9 mouse cellular contexts compared by ENCODE assay signal in genomic region chr13:116308933-116309583, GRCm38 (mm10). TPM values are rescaled to one million over a fixed set of nuclear protein-coding genes. Genes with fewer than 3 reads are reported as not detected.
DNase-seq lines count a peak whose midpoint lies in the region; ATAC-seq lines count a peak whose summit lies in the region.
"Had no signal": no experiment of that assay in that cellular context is flagged by ENCODE, and none has a peak within 500 bp of the region (broad histone marks: within the 10 kb centered on the region; RNA-seq: fewer than 3 reads in every experiment).

No protein-coding gene starts in this region.

- H3K9me3 ChIP-seq in kidney, embryonic 15.5 days (replicated peaks): no peaks in the 10 kb centered on the region
- H3K9me3 ChIP-seq in embryonic facial prominence, embryonic 15.5 days (replicated peaks): no peaks in the 10 kb centered on the region
- H3K9me3 ChIP-seq in limb, embryonic 11.5 days (ENCODE audit: control insufficient read depth, low read length): no peaks in the 10 kb centered on the region
- H3K9me3 ChIP-seq in neural tube, embryonic 14.5 days (ENCODE audit: control insufficient read depth, low read length): no peaks in the 10 kb centered on the region; the same call in 1 of the 2 replicates

- H3K9ac ChIP-seq in kidney, embryonic 15.5 days: no peak overlapping the region
- no peak overlapping the region for H3K9ac ChIP-seq in embryonic facial prominence, embryonic 15.5 days
- peak overlapping the region; percentile 12; the same call in 1 of the 2 replicates for H3K9ac ChIP-seq in limb, embryonic 11.5 days (ENCODE audit: low read length)
- peak overlapping the region; percentile 32; the same call in 1 of the 2 replicates for H3K9ac ChIP-seq in neural tube, embryonic 14.5 days (replicated peaks; ENCODE audit: low read depth, low read length)

- peak overlapping the region; percentile 94 for H3K4me2 ChIP-seq in kidney, embryonic 15.5 days
- peak overlapping the region; percentile 87 for H3K4me2 ChIP-seq in embryonic facial prominence, embryonic 15.5 days (replicated peaks)
- peak overlapping the region; percentile 95 for H3K4me2 ChIP-seq in limb, embryonic 11.5 days (ENCODE audit: low read depth, severe bottlenecking)
- H3K4me2 ChIP-seq in neural tube, embryonic 14.5 days (ENCODE audit: low read depth, low read length): peak overlapping the region; percentile 73

- no peaks in the 10 kb centered on the region for H3K36me3 ChIP-seq in kidney, embryonic 15.5 days
- H3K36me3 ChIP-seq in embryonic facial prominence, embryonic 15.5 days: no peaks in the 10 kb centered on the region
- no peaks in the 10 kb centered on the region for H3K36me3 ChIP-seq in limb, embryonic 11.5 days (ENCODE audit: control insufficient read depth, insufficient read depth, low read length)
- no peaks in the 10 kb centered on the region for H3K36me3 ChIP-seq in neural tube, embryonic 14.5 days (ENCODE audit: control insufficient read depth, insufficient read depth, low read length)

- no peak for DNase-seq in kidney, adult 11 months
- DNase-seq in limb, embryonic 11.5 days (ENCODE audit: low spot score): peak; percentile 56
- DNase-seq in ovary, postnatal 10 days (ENCODE audit: low spot score): no peak
- no peak for DNase-seq in left cerebral cortex, adult 8-10 months (ENCODE audit: low spot score in 2 of 2)

- peaks cover 21% of the 10 kb centered on the region for H3K4me1 ChIP-seq in kidney, embryonic 15.5 days
- H3K4me1 ChIP-seq in embryonic facial prominence, embryonic 15.5 days: peaks cover 18% of the 10 kb centered on the region
- H3K4me1 ChIP-seq in limb, embryonic 11.5 days (ENCODE audit: control insufficient read depth, insufficient read depth, low read length): peaks cover 7% of the 10 kb centered on the region
- peaks cover 4% of the 10 kb centered on the region for H3K4me1 ChIP-seq in neural tube, embryonic 14.5 days (ENCODE audit: control insufficient read depth, insufficient read depth, low read length)

- WGBS in kidney, embryonic 15.5 days: under 1% methylated on average over 18 of the region's 18 CpGs
- WGBS in embryonic facial prominence, embryonic 15.5 days: under 1% methylated on average over 18 of the region's 18 CpGs
- under 1% methylated on average over 18 of the region's 18 CpGs for WGBS in limb, embryonic 11.5 days
- WGBS in neural tube, embryonic 14.5 days: 2% methylated on average over 18 of the region's 18 CpGs

- no peak overlapping the region for H3K27ac ChIP-seq in kidney, embryonic 15.5 days
- H3K27ac ChIP-seq in embryonic facial prominence, embryonic 15.5 days (replicated peaks): peak overlapping the region; percentile 45; the same call in 1 of the 2 replicates
- H3K27ac ChIP-seq in limb, embryonic 11.5 days (replicated peaks; ENCODE audit: low read depth, low read length): no peak overlapping the region; the same call in 1 of the 2 replicates
- peak overlapping the region; percentile 55; the same call in 1 of the 2 replicates for H3K27ac ChIP-seq in neural tube, embryonic 14.5 days (ENCODE audit: low read depth, low read length)

- peak; percentile 22; the same call in 1 of the 2 replicates for ATAC-seq in kidney, embryonic 15.5 days (replicated peaks; ENCODE audit: low FRiP score)
- no peak for ATAC-seq in embryonic facial prominence, embryonic 15.5 days (ENCODE audit: insufficient number of reproducible peaks, low FRiP score, low TSS enrichment, low read depth)
- ATAC-seq in limb, embryonic 11.5 days (ENCODE audit: insufficient number of reproducible peaks, low FRiP score, low TSS enrichment, low read depth): peak; percentile 15
- peak; percentile 41 for ATAC-seq in neural tube, embryonic 14.5 days (ENCODE audit: low read depth)
- no peak for ATAC-seq in frontal cortex, adult (ENCODE audit: low TSS enrichment)

- H3K27me3 ChIP-seq in kidney, embryonic 15.5 days: peaks cover 94% of the 10 kb centered on the region
- peaks cover 80% of the 10 kb centered on the region for H3K27me3 ChIP-seq in embryonic facial prominence, embryonic 15.5 days
- peaks cover 54% of the 10 kb centered on the region for H3K27me3 ChIP-seq in limb, embryonic 11.5 days (ENCODE audit: control insufficient read depth, insufficient read depth, low read length)
- peaks cover 59% of the 10 kb centered on the region for H3K27me3 ChIP-seq in neural tube, embryonic 14.5 days (ENCODE audit: control insufficient read depth, insufficient read depth, low read length)

- peak overlapping the region; percentile 48 for H3K4me3 ChIP-seq in kidney, embryonic 15.5 days (replicated peaks)
- peak overlapping the region; percentile 49 for H3K4me3 ChIP-seq in embryonic facial prominence, embryonic 15.5 days (replicated peaks)
- H3K4me3 ChIP-seq in limb, embryonic 11.5 days (ENCODE audit: low read depth, low read length): peak overlapping the region; percentile 66
- H3K4me3 ChIP-seq in neural tube, embryonic 14.5 days (ENCODE audit: low read depth, low read length): peak overlapping the region; percentile 44

RNA-seq across cellular contexts. Expression of gene Isl1, which starts 0.4 kb away (rescaled TPM):
- polyA plus RNA-seq in kidney, embryonic 15.5 days (2015; fragmentation: Nextera tagmentation; extraction: Ambion mirVana): 2.7 and 5.0 TPM in 2 replicates
- polyA plus RNA-seq in embryonic facial prominence, embryonic 15.5 days (2015; fragmentation: Nextera tagmentation; extraction: Ambion mirVana): 17.3 and 21.8 TPM in 2 replicates
- 15.8 and 20.0 TPM in 2 replicates for polyA plus RNA-seq in limb, embryonic 11.5 days (2014; fragmentation: Nextera tagmentation; extraction: Ambion mirVana)
- 30.4 and 85.9 TPM in 2 replicates for polyA plus RNA-seq in neural tube, embryonic 14.5 days (2014; fragmentation: Nextera tagmentation; extraction: Ambion mirVana)
- total RNA-seq in left cerebral cortex, adult 8-10 months (2022): 1 to 10 TPM; 3.2 to 5.4 (median 3.5) TPM
- total RNA-seq: liver, adult 2 months had no signal
- polyA plus RNA-seq: liver, adult 2 months had no signal

Comparison
In these comparisons a context has a peak if more than half of its experiments do, and no peak if none do; other contexts are left out.
1. ATAC-seq: peak in kidney, embryonic 15.5 days (single experiment), limb, embryonic 11.5 days (single experiment) and neural tube, embryonic 14.5 days (single experiment); none in embryonic facial prominence, embryonic 15.5 days (single experiment) and frontal cortex, adult (single experiment).
2. H3K27ac ChIP-seq: peak in embryonic facial prominence, embryonic 15.5 days (single experiment) and neural tube, embryonic 14.5 days (single experiment); none in kidney, embryonic 15.5 days (single experiment) and limb, embryonic 11.5 days (single experiment).
3. H3K9ac ChIP-seq: peak in limb, embryonic 11.5 days (single experiment) and neural tube, embryonic 14.5 days (single experiment); none in kidney, embryonic 15.5 days (single experiment) and embryonic facial prominence, embryonic 15.5 days (single experiment).
4. Peak in every context shown above with its lines, with median percentiles within 50 percentile points of each other: H3K4me2 ChIP-seq and H3K4me3 ChIP-seq.